Mouse (Mus musculus): Measurements from ENCODE around the gene Crim1.
"Not testable (repeated sequence)": the region's sequence is repeated elsewhere in the genome, so short reads cannot be mapped to it uniquely, and the experiment has no call there.

Gene Crim1

GRCm38 (mm10) chr17:78253587-78253986 is 53.5 kb downstream of the Crim1 start:
- not testable (repeated sequence) for DNase-seq

DNA sequence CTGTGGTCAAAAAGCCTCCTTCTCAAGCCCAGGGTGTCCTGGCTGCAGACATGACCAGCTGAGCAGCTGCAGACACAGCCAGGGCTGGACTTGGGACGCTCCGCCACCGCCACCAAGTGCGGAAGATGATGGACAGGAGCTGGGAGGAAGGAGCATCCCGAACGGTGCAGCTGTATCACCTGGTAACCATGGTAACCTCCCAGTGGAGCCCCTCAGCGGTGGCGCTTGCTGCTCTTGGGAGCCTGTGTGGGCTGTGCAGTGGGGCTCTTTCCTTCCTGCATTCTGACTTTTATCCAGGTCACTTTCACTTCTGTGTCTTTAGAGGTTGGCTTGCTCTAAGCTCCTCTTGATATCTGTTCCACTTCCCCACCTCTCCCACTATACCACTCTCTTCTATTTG is 54.2 kb downstream of the Crim1 start:
- DNase-seq, result peak; percentile 94

DNA sequence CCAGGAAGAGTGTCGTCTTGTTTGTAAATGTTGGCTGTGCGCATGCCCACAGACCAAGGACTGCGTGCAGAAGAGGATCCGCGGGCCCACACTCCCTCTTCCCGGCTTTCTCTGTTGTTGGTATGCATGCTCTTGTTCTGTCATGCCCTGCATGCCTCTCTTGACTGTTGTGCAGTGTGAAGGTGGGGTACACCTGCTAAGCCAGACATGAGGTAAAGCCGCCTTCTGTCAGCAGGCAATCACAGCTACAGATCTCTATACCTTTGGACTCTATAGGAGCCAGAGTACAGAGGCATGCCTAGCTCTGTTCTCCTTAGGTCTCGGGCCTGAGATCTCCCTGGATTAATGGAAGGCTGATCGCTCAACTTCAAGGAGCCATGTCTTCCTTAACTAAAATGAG is 55.7 kb downstream of the Crim1 start:
- DNase-seq, result no peak

DNA sequence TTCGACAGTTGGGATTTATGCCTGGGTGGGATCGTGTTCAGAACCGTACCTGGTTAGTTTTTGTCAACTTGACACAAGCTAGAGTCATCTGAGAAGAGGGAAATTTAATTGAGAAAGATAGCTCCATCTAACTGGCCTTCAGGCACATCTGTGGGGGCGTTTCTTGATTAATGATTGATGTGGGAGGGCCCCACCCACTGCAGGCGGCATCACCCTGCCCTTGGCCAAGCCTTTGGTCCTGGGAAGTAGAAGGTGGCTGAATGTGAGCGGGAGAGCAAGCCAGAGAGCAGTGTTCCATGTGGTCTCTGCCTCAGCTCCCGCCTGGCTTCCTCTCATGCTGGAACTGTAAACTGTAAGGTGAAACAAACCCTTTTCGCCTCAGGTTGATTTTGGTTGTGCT is 56.5 kb downstream of the Crim1 start:
- DNase-seq, result no peak

DNA sequence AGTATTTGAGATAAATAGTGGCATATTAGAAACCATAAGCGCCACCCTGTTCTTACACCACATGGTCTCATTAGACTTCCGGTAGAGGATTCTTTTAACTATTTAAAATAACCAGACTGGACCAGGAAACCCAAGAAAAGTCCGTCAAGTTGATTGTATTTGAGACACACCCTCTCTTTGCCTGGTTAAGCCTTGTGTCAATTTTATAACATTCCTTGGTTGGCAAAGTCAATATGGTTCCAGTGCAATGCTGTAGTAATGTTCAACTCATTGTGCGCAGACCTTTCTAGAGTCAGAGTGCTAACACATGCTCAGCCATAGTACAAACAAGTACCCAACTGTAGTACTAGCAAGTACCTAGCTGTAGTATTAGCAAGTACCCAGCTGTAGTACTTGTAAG is 61.6 kb downstream of the Crim1 start:
- no peak for DNase-seq

GRCm38 (mm10) chr17:78264116-78264515 is 64.1 kb downstream of the Crim1 start:
- peak; percentile 50 for DNase-seq

GRCm38 (mm10) chr17:78265135-78265534 is 65.1 kb downstream of the Crim1 start:
- peak; percentile 76 for DNase-seq

- DNase-seq, result peak; percentile 62
Measured at GRCm38 (mm10) chr17:78266271-78266670, 66.2 kb downstream of the Crim1 start.

- DNase-seq, result peak; percentile 49
Measured at GRCm38 (mm10) chr17:78268591-78268990, 68.5 kb downstream of the Crim1 start.

GRCm38 (mm10) chr17:78269311-78269710 is 69.3 kb downstream of the Crim1 start:
- DNase-seq, result no peak

DNA sequence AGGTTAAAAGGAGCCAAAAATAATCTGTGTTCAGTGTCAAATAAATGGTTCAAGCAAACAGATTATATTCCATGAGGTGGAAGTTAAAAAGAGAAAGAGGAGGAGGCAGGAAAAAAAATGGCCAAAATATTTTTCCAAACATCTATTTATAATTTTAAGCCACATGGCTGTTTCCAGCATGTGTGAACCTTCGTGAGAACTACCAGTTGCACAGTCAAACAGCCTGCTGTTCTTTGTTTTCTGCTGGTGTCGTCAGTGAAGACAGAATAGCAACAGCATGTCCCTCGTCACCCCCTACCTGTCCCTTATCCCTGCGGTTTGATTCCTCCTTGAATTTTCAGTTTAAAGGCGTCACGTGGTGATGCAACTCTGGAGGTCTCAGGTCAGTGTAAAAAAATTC is 70.0 kb downstream of the Crim1 start:
- DNase-seq, result no peak

DNA sequence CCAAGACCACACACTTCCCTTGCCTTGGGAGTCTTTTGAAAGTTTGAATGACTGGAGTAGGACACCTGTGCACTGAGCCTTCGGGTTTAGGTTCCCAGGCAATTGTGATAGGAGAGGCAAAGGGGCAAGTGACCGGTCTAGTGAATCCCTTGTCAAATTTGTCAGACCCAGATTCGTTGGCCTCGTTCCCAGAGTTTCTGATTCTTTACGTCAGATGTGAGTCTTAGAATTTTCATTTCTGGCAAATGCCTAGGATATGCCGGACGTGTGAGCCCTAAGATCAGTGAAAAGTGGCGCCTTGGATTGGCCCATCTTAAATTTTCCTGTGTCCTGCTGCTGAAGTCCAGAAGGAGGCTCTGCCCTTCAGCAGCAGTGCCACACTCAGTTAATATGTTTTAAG is 71.7 kb downstream of the Crim1 start:
- DNase-seq, result no peak

GRCm38 (mm10) chr17:78272142-78272541 is 72.1 kb downstream of the Crim1 start:
- no peak for DNase-seq

DNA sequence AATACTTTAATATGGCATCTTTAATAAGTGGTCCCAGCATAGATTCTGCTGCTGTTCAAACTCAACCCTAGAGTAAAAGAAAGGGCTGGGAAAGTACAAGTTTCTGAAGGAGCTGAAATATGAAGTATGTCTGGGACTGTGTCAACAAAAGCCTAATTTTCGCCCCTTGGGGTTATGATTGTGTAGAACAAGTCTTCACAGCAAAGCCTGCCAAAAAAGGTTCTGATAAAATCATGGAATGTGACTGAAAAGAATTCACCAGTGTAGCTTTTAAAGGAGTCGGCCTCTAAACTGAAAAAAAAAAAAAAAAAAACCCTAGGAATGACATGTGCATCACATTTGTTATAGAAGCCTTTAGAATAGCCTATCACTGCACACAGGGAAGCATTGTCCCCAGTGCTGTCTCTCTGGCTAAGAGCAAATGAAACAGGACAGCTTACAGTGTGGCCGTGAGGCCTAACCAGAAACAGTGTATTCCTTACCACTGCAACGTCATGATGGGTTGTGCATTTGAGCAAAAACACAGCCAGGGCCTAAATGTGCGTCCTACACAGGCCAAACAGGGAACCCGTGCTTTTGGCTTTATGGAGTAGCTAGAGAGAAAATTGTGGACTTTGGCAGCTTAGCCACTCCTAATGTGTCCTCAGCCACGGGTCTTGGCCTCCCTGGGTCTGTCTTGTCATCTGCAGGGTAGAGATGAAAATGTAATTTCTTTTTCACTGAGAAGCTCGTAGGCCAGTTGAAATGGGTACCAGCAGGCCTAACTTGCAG is 72.8 kb downstream of the Crim1 start:
- DNase-seq, result peak; percentile 92

DNA sequence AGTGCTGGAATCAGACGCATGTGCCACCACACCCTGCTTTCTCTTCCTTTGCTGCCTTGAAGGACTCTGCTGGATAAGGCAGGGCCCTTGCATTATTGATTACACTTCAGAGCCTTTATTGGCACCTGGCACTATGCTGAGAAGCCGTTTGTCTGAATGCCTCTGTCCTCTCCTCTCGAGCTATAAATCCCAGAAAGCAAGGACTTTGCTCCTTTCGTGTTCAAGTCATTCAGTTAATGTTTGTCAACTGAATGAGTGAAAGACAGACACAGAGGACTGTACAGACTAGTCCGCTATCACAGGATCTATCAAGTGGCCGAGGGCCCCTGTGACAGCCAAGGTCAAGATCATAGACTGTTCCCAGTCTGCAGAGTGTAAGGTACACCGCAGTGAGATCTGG is 73.8 kb downstream of the Crim1 start:
- DNase-seq, result no peak

DNA sequence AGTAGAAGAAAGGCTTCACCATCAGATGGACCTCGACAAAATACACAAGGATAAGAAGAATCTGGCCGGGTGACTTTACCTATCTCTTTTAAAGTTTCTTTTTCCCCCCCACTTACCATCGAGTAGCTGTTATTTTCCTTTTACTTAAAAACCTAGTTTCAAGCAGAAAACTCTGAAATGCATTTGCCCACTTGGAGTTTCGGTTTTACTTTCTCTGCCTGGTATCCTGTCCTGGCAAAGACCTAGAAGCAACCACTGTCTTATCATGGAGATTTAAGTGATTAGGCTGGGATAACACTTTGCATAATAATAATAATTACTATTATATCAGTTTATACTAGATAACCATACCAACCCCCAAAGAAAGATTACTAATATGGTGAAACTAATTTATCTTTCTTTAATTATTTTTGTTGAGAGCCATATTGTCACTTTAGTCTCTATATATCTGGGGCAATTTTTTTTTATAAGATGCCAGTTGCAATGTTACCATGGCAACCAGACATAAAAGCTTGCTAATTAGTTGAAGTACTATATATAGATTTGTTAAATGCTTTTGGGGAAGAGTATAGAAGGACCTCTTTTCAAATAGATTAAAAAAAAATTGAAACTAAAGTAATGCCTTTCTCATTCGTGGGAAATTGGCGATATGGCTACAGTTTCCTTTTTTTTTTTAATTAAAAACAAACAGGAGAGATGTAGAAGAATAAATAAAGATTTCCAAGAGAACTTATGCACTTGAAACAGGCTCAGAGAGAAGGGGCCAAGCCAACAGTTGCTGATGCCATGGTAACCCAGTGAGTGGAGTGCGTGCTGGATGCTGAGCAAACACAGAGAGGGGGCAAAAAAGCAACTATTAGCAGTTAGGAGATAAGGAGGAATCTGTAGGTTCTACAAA is 74.8 kb downstream of the Crim1 start:
- no peak for DNase-seq

DNA sequence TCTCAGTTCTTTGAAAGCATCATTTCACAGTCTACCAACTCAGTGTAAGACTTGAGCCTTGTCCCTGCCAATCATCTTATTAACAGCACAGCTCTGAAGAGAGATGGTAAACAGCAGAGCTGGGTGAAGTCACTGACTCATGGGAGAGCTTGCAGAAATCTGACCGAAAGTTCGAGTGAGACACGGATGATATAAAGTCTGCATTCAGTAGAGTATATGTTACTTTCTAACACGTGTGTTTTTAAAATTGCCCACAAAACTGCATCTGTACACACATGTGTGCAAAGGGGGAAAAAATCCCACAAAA is 75.4 kb downstream of the Crim1 start:
- DNase-seq, result no peak

- DNase-seq, result no peak
Measured at GRCm38 (mm10) chr17:78279191-78279590, 79.1 kb downstream of the Crim1 start.

- DNase-seq, result no peak
Measured at GRCm38 (mm10) chr17:78280991-78281712, 81.1 kb downstream of the Crim1 start.

GRCm38 (mm10) chr17:78283271-78283992 is 83.4 kb downstream of the Crim1 start:
- no peak for DNase-seq

- DNase-seq, result peak; percentile 77
Measured at GRCm38 (mm10) chr17:78286021-78286420, 86.0 kb downstream of the Crim1 start.

DNA sequence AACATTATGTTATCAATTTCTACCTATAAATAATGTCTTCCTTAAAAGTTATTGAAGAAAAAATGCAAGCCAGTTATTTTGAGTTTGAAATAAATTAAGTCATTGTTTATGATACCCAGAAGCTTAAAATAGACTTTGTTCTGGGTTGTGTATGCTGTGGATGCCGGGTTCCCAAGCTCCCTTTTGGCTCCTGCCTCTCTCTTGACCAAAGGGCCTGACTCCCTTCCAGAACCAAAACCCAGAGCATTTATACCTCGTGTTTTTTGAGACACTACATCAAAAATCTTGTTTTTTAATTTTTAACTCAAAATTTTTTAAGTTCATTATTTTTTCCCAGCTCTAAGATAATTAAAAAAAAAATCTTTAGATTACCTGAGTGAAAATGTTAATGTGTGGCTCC is 87.3 kb downstream of the Crim1 start:
- DNase-seq, result peak; percentile 64

Measured in heart, adult 11 months (tissue).